Mouse (Mus musculus) ES-Bruce4 (cell line): ENCODE measurements around the gene Scfd2. TPM values are rescaled to one million over a fixed set of nuclear protein-coding genes. Genes with fewer than 3 reads are reported as not detected.

Source experiments
- H3K27ac ChIP-seq: 2 replicates; pipeline ENCODE4 v1.5.1; 2012; ENCODE audit warnings: low read length, inconsistent platforms; ENCODE audit not compliant: insufficient read depth
- H3K27me3 ChIP-seq: 2 replicates; pipeline ENCODE4 v1.6.1; 2012; ENCODE audit warnings: mild to moderate bottlenecking, low read length, inconsistent platforms; ENCODE audit not compliant: control insufficient read depth, poor library complexity, insufficient read depth, severe bottlenecking
- H3K36me3 ChIP-seq: 2 replicates; pipeline ENCODE4 v1.6.1; 2012; ENCODE audit warnings: inconsistent platforms, mild to moderate bottlenecking, low read length, moderate library complexity; ENCODE audit not compliant: control insufficient read depth, poor library complexity, insufficient read depth, severe bottlenecking
- H3K4me1 ChIP-seq: one replicate; pipeline ENCODE4 v1.8.1; 2011; ENCODE audit warnings: low read length; ENCODE audit not compliant: control insufficient read depth, insufficient read depth
- H3K4me3 ChIP-seq: 2 replicates; pipeline ENCODE4 v1.5.1; 2011; ENCODE audit warnings: low read depth, mild to moderate bottlenecking, low read length
- H3K9ac ChIP-seq: 2 replicates; pipeline ENCODE4 v1.6.1; 2012; ENCODE audit warnings: low read depth, mild to moderate bottlenecking, inconsistent platforms; ENCODE audit not compliant: poor library complexity, severe bottlenecking
- H3K9me3 ChIP-seq: replicated peaks from 2 replicates; pipeline ENCODE4 v1.6.1; 2012; ENCODE audit warnings: mild to moderate bottlenecking, low read length, inconsistent platforms; ENCODE audit not compliant: control insufficient read depth, poor library complexity, insufficient read depth, severe bottlenecking
- CTCF ChIP-seq: IDR thresholded peaks from one replicate; pipeline ENCODE4 v1.8.1; 2011; ENCODE audit warnings: low read depth, low read length
- EP300 ChIP-seq: IDR thresholded peaks from 2 replicates; pipeline ENCODE4 v1.6.1; 2011; ENCODE audit warnings: low read depth, low read length; ENCODE audit not compliant: insufficient read depth
- POLR2A ChIP-seq: IDR thresholded peaks from one replicate; pipeline ENCODE4 v1.8.1; 2011; ENCODE audit warnings: low read length; ENCODE audit not compliant: insufficient read depth
- polyA plus RNA-seq: library from polyadenylated mRNA; stranded (reverse); fragments of >200 nt; gene quantifications from 2 replicates; pipeline ENCODE4 v1.2.4, GENCODE M21; 2011; ENCODE audit warnings: low read depth; ENCODE audit not compliant: missing spikeins, insufficient read depth, insufficient read length

Gene Scfd2
- polyA plus RNA-seq, 1 experiment, result 5.8 TPM

GRCm38 (mm10) chr5:74310101-74310500, 221.5 kb downstream of the Scfd2 start:
- H3K27ac ChIP-seq, result no peak overlapping the region
- H3K4me1 ChIP-seq, result no peaks in the 10 kb centered on the region
- H3K9ac ChIP-seq, result no peak overlapping the region
- no peak for TF ChIP-seq POLR2A
- H3K36me3 ChIP-seq, result no peaks in the 10 kb centered on the region
- no peaks in the 10 kb centered on the region for H3K27me3 ChIP-seq
- H3K4me3 ChIP-seq, result no peak overlapping the region
- no peaks in the 10 kb centered on the region for H3K9me3 ChIP-seq

- no peaks in the 10 kb centered on the region for H3K9me3 ChIP-seq
- H3K4me1 ChIP-seq, result no peaks in the 10 kb centered on the region
- H3K36me3 ChIP-seq, result no peaks in the 10 kb centered on the region
- H3K9ac ChIP-seq, result no peak overlapping the region
- H3K27me3 ChIP-seq, result no peaks in the 10 kb centered on the region
- H3K4me3 ChIP-seq, result no peak overlapping the region
- no peak for TF ChIP-seq CTCF
- no peak for TF ChIP-seq EP300
- no peak for TF ChIP-seq POLR2A
- H3K27ac ChIP-seq, result no peak overlapping the region
Observed at GRCm38 (mm10) chr5:74307242-74307641, 224.3 kb downstream of the Scfd2 start.

DNA sequence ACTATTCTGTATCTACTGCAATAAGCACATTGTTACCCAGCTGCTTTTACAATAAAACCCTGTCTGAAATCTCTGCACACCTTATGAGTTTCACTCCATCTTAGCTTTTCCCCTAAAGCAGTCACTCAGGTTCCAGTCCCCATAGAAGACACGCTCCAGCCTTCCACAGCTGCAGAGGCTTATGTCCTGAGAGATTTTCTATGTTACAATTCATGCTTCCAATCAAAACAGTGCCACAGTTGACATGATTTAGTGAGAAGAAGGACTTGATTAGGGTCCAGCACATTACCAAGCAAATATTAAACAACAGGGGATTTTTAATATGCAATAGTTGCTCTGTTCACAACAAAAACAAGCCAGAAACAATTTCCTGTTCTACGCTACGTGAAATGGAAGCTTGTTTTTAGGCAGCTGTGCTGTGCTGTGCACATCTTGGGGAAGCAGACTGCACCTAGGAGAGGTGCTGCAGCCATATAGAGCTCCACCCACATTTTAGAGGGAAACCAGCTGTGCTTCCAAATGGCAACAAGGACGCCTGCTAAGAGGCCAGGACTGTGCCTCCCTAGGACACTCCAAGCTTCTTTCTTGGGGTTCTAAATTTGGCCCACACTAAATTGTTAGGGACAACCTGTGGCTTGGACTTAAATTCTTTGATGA, 225.9 kb downstream of the Scfd2 start:
- no peaks in the 10 kb centered on the region for H3K36me3 ChIP-seq
- H3K27ac ChIP-seq, result no peak overlapping the region
- no peak overlapping the region for H3K9ac ChIP-seq
- no peak overlapping the region for H3K4me3 ChIP-seq
- TF ChIP-seq CTCF (no peak), POLR2A (no peak), EP300 (no peak)
- no peaks in the 10 kb centered on the region for H3K27me3 ChIP-seq
- H3K4me1 ChIP-seq, result no peaks in the 10 kb centered on the region
- H3K9me3 ChIP-seq, result no peaks in the 10 kb centered on the region

GRCm38 (mm10) chr5:74304767-74305166, 226.8 kb downstream of the Scfd2 start:
- no peak overlapping the region for H3K27ac ChIP-seq
- no peaks in the 10 kb centered on the region for H3K4me1 ChIP-seq
- no peaks in the 10 kb centered on the region for H3K36me3 ChIP-seq
- no peak overlapping the region for H3K9ac ChIP-seq
- H3K4me3 ChIP-seq, result no peak overlapping the region
- TF ChIP-seq EP300 (no peak), POLR2A (no peak), CTCF (no peak)
- no peaks in the 10 kb centered on the region for H3K9me3 ChIP-seq
- H3K27me3 ChIP-seq, result no peaks in the 10 kb centered on the region

DNA sequence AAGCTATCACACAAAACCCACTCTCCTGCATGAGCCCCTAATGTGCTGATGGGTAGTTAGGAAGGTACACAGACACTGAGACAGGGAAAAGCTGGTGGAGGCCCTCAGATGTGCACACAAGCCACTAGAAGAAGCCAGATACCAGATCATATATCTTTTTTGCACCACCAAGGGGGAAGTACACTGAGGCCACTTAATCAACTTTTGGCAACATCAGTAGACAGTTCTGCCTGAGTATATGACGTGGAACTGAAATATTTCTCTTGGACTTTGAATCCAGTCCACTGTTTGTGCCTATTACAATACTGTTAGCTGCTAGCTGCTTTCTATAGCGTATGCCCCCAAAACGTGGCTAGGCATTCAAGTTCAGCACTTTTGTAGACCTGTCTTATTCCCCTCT, 229.2 kb downstream of the Scfd2 start:
- Histone ChIP-seq H3K4me3 (no peak overlapping the region), H3K36me3 (no peaks in the 10 kb centered on the region), H3K9me3 (no peaks in the 10 kb centered on the region), H3K9ac (no peak overlapping the region), H3K27ac (no peak overlapping the region), H3K4me1 (no peaks in the 10 kb centered on the region), H3K27me3 (no peaks in the 10 kb centered on the region)
- TF ChIP-seq EP300, result no peak
- no peak for TF ChIP-seq POLR2A
- no peak for TF ChIP-seq CTCF

DNA sequence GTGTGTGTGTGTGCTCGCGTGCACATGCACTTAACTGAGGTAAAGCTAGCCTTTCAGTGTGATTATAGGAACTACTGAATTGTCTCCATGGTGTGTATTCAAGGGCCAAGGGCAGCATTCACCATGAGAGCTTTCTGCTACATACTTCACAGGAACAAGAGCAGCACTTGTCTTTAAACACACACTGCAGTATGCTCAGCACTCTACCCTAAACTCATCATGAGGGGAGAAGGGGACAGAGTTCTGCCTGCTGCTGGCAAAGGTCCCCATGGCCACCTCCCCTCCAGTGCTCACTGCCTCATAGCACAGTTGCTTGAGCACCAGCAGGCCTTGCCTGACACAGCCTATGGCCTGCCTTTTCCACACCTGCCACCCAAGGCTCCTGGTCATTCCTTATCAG, 230.1 kb downstream of the Scfd2 start:
- H3K9me3 ChIP-seq, result no peaks in the 10 kb centered on the region
- H3K36me3 ChIP-seq, result no peaks in the 10 kb centered on the region
- H3K9ac ChIP-seq, result no peak overlapping the region
- TF ChIP-seq CTCF (no peak), POLR2A (no peak), EP300 (no peak)
- no peaks in the 10 kb centered on the region for H3K27me3 ChIP-seq
- no peak overlapping the region for H3K27ac ChIP-seq
- no peak overlapping the region for H3K4me3 ChIP-seq
- no peaks in the 10 kb centered on the region for H3K4me1 ChIP-seq

DNA sequence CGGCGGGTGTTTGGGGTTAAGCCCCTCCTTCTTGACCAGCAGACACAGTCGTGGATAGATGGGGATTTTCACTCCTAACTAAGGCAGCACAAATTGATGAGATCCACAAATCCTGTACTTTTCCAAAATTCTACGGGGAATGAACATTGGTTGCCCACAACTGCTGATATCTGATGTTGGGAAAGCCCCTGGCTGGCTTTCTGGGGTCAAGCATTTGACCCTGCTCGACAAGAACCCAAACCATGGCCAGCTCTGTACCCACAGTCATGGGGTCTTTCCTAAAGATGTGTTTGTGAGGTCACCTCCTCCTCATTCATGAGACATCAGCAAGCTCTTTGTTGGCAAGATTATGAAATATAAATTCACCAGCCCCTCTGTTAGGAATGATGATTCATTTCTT, 230.6 kb downstream of the Scfd2 start:
- no peak overlapping the region for H3K27ac ChIP-seq
- no peak for TF ChIP-seq POLR2A
- TF ChIP-seq CTCF, result no peak
- no peak for TF ChIP-seq EP300
- no peaks in the 10 kb centered on the region for H3K36me3 ChIP-seq
- no peaks in the 10 kb centered on the region for H3K9me3 ChIP-seq
- H3K27me3 ChIP-seq, result no peaks in the 10 kb centered on the region
- no peak overlapping the region for H3K9ac ChIP-seq
- H3K4me1 ChIP-seq, result no peaks in the 10 kb centered on the region
- H3K4me3 ChIP-seq, result no peak overlapping the region
